Mouse (Mus musculus): ENCODE results near the gene Znrf4.

- no peak for TF ChIP-seq TCF3 (IDR thresholded peaks at IDR 0.05; ENCODE audit: insufficient read length, low read depth)
- peak; percentile 85 for TF ChIP-seq POLR2AphosphoS2 (IDR thresholded peaks at IDR 0.05; ENCODE audit: insufficient read length, low read depth)
- no peak for TF ChIP-seq USF1 (IDR thresholded peaks at IDR 0.05; ENCODE audit: low read depth)
- TF ChIP-seq CEBPB (IDR thresholded peaks at IDR 0.05; ENCODE audit: insufficient read depth, poor library complexity, severe bottlenecking) = no peak
- TF ChIP-seq TCF12 (IDR thresholded peaks at IDR 0.05; ENCODE audit: insufficient read depth, poor library complexity, severe bottlenecking) = no peak
- no peak for TF ChIP-seq E2F4 (IDR thresholded peaks at IDR 0.05; ENCODE audit: insufficient read depth)
- TF ChIP-seq POLR2A (IDR thresholded peaks at IDR 0.05; ENCODE audit: insufficient read length, low read depth) = peak; percentile 86
- no peak for TF ChIP-seq MAX (IDR thresholded peaks at IDR 0.05; ENCODE audit: low read depth)
These were observed 50.2 kb downstream of the Znrf4 start for GRCm38 (mm10) chr17:56461771-56462743.
